Mouse (Mus musculus) C2C12 (cell line): ENCODE measurements around the gene Spred2. TPM values are rescaled to one million over a fixed set of nuclear protein-coding genes. Genes with fewer than 3 reads are reported as not detected.

Source experiments
- H3K27me3 ChIP-seq: one replicate; pipeline ENCODE4 v1.6.1; 2011; ENCODE audit not compliant: control insufficient read depth, insufficient read depth, insufficient read length
- H3K36me3 ChIP-seq: one replicate; pipeline ENCODE4 v1.6.1; 2011; ENCODE audit not compliant: control insufficient read depth, insufficient read depth
- H3K4me3 ChIP-seq: one replicate; pipeline ENCODE4 v1.5.1; 2011; ENCODE audit warnings: mild to moderate bottlenecking, control low read depth; ENCODE audit not compliant: poor library complexity, insufficient read depth, severe bottlenecking
- H3K79me2 ChIP-seq: one replicate; pipeline ENCODE4 v1.6.1; 2011; ENCODE audit not compliant: control insufficient read depth, insufficient read depth
- H3K79me3 ChIP-seq: one replicate; pipeline ENCODE4 v1.6.1; 2011; ENCODE audit warnings: low read depth, control low read depth
- H3ac ChIP-seq: one replicate; pipeline ENCODE3; 2011; ENCODE audit warnings: low read depth; ENCODE audit not compliant: control insufficient read depth, insufficient read length
- CEBPB ChIP-seq: IDR thresholded peaks from one replicate; pipeline ENCODE4 v1.6.1; 2011; ENCODE audit warnings: low read depth, mild to moderate bottlenecking, control low read depth, moderate library complexity
- CTCF ChIP-seq: IDR thresholded peaks from one replicate; pipeline ENCODE4 v1.5.1; 2011; ENCODE audit not compliant: control insufficient read depth, insufficient read depth, insufficient read length
- FOSL1 ChIP-seq: IDR thresholded peaks from one replicate; pipeline ENCODE4 v1.8.0; 2011; ENCODE audit warnings: mild to moderate bottlenecking, low read length; ENCODE audit not compliant: poor library complexity, insufficient read depth, severe bottlenecking
- MAX ChIP-seq: IDR thresholded peaks from one replicate; pipeline ENCODE4 v1.6.1; 2011; ENCODE audit warnings: mild to moderate bottlenecking, control low read depth
- MYOD1 ChIP-seq: IDR thresholded peaks from one replicate; pipeline ENCODE4 v1.6.1; 2011; ENCODE audit warnings: low read depth; ENCODE audit not compliant: control insufficient read depth, insufficient read length
- MYOG ChIP-seq: IDR thresholded peaks from one replicate; pipeline ENCODE4 v1.6.1; 2011; ENCODE audit not compliant: control insufficient read depth, insufficient read length; ENCODE audit errors: extremely low read depth
- USF1 ChIP-seq: IDR thresholded peaks from one replicate; pipeline ENCODE4 v1.6.1; 2011; ENCODE audit warnings: low read depth, mild to moderate bottlenecking, control low read depth, moderate library complexity
- polyA plus RNA-seq: library from polyadenylated mRNA; unstranded; fragments of >200 nt; fragmentation: generic; extraction: Trizol; gene quantifications from one replicate; pipeline ENCODE4 v1.2.1, GENCODE M21; 2012; ENCODE audit warnings: missing spikeins

The Spred2 gene
- polyA plus RNA-seq, 1 experiment, result 22.0 TPM

DNA sequence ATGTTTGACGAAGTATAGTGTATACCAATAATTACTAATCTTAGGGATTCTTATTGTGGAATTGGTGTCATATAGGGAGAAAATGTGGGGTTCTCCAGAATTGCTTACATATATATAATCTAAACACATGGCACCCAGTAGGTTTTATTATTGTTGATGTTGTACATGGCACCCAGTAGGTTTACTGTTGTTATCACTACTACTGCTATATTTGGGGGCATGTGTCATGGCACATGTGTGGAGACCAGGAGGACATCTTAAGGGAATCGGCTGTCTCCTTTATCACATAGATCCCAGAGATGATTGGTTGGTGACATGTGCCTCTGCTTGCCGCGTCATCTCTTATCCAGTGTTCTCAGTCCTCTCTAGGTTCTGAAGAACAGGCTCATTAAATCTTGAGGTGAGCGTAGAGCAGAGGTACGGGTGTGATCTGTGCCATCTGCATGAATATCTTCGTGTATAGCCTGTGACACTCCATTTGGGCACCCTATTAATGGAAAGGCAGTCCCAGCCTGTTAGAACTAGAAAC lies 70.2 kb downstream of the Spred2 start:
- Histone ChIP-seq H3K79me2 (peaks cover 94% of the 10 kb centered on the region), H3K36me3 (no peaks in the 10 kb centered on the region), H3ac (no peak overlapping the region), H3K79me3 (peaks cover 66% of the 10 kb centered on the region), H3K27me3 (no peaks in the 10 kb centered on the region), H3K4me3 (no peak overlapping the region)
- TF ChIP-seq USF1, result no peak
- no peak for TF ChIP-seq CEBPB
- no peak for TF ChIP-seq FOSL1
- no peak for TF ChIP-seq CTCF
- TF ChIP-seq MYOD1, result no peak
- TF ChIP-seq MYOG, result no peak
- no peak for TF ChIP-seq MAX

DNA sequence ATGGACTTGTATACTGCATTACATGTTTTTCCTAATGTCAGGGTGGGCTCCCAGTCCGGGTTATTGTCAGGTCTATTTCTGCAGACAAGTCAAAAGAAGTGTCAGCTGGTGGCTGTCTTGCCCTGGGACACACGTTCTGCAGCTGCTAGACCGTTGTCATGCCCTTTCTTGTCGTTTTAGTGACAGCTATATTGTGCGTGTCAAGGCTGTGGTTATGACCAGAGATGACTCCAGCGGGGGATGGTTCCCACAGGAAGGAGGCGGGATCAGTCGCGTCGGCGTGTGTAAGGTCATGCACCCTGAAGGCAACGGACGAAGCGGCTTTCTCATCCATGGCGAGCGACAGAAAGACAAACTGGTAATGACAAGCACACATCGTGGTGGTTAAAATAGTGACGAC lies 73.8 kb downstream of the Spred2 start:
- H3K79me2 ChIP-seq, result peaks cover 75% of the 10 kb centered on the region
- H3ac ChIP-seq, result no peak overlapping the region
- peaks cover 25% of the 10 kb centered on the region for H3K36me3 ChIP-seq
- no peak overlapping the region for H3K4me3 ChIP-seq
- H3K27me3 ChIP-seq, result no peaks in the 10 kb centered on the region
- peaks cover 47% of the 10 kb centered on the region for H3K79me3 ChIP-seq
- TF ChIP-seq USF1, result no peak
- peak; percentile 39 for TF ChIP-seq MYOD1

DNA sequence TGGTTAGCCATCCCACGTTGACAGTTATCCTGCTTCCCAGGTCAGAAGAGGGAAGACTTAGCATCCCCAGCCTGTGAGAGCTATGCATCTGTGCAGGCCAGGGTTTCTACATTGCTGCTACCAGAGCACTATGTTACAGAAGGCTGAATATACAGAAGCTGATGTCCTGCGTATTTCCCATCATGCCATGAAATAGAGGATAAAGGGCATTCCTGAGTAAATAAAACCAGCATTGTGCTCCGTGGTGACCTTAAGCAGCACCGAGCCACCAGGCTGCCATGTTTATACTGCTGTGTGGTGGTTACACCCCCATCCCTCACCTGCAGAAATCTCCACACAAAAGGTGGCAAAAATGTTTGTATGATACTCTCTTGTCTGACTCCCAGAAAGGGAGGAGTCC lies 78.7 kb downstream of the Spred2 start:
- peaks cover 49% of the 10 kb centered on the region for H3K36me3 ChIP-seq
- H3ac ChIP-seq, result no peak overlapping the region
- H3K4me3 ChIP-seq, result no peak overlapping the region
- H3K79me3 ChIP-seq, result peaks cover 8% of the 10 kb centered on the region
- TF ChIP-seq CTCF (no peak), MAX (no peak), MYOD1 (no peak), MYOG (no peak), USF1 (no peak), FOSL1 (no peak), CEBPB (no peak)
- H3K79me2 ChIP-seq, result peaks cover 28% of the 10 kb centered on the region
- no peaks in the 10 kb centered on the region for H3K27me3 ChIP-seq

DNA sequence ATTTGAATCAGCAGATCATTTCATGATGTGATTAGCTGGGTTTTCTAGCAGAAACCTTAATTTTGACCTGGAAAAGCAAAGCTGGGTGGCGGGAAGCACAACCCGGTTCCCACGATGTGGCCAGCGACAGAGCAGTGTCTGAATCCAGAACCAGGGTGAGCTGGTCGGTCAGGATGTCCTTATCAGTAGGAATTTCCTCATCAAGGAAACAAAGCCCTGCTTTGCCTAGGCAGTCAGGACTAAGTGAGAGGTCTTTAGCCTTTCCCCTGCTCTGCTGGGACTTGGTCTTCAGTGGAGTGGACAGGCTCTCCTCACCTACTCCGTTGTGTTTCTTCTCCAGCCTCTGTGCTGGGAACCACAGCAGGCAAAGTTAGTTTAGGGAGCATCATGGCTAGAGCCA lies 83.5 kb downstream of the Spred2 start:
- peaks cover 53% of the 10 kb centered on the region for H3K36me3 ChIP-seq
- no peak for TF ChIP-seq MYOG
- no peak for TF ChIP-seq MAX
- TF ChIP-seq CTCF, result no peak
- TF ChIP-seq USF1, result no peak
- no peak for TF ChIP-seq FOSL1
- no peak for TF ChIP-seq CEBPB
- no peak for TF ChIP-seq MYOD1
- H3K79me3 ChIP-seq, result peaks cover 9% of the 10 kb centered on the region
- no peak overlapping the region for H3ac ChIP-seq
- H3K79me2 ChIP-seq, result peaks cover 4% of the 10 kb centered on the region
- no peaks in the 10 kb centered on the region for H3K27me3 ChIP-seq
- no peak overlapping the region for H3K4me3 ChIP-seq

DNA sequence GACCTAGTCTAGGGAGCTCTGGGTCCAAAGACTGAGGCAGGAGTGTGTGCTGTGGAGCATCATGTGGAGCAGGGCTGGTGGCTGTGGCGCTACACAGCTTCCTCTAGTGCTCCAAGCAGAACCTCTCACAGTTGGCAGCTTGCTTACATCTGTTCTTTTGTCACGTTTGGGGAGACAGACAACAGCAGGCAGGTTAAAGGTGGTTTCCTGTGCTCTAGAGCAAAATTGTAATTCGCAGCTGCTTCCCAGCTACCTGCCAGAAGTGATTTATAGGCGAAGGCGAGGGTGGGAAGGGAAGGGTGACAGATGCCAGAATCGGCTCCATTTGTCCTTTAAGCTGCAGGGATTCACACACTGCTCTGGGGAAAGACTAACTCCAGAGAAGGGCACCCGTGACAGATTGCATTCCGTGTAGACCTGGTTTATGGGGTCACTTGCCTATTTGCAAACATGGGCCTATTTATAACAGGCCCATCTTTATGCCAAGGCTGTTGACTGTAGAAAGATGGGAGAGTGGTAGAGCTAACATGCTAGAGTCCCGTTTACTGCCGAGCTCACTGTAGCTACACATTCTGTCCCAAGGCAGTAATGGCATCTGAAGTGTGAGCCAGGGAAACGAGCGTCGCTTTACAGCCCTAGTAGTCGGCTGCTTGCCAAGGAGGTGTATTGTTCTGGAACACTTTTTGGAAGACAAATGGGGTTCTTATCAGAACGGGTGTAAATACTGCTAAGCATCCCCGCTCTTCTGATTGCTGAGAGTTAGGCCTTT lies 87.2 kb downstream of the Spred2 start:
- Histone ChIP-seq H3K4me3 (no peak overlapping the region), H3K36me3 (peaks cover 66% of the 10 kb centered on the region), H3K79me2 (peaks cover 6% of the 10 kb centered on the region), H3ac (no peak overlapping the region), H3K79me3 (peaks cover 4% of the 10 kb centered on the region), H3K27me3 (no peaks in the 10 kb centered on the region)
- no peak for TF ChIP-seq FOSL1
- TF ChIP-seq CTCF, result no peak
- TF ChIP-seq MYOD1, result no peak
- no peak for TF ChIP-seq USF1
- no peak for TF ChIP-seq MYOG
- TF ChIP-seq CEBPB, result no peak
- TF ChIP-seq MAX, result no peak

DNA sequence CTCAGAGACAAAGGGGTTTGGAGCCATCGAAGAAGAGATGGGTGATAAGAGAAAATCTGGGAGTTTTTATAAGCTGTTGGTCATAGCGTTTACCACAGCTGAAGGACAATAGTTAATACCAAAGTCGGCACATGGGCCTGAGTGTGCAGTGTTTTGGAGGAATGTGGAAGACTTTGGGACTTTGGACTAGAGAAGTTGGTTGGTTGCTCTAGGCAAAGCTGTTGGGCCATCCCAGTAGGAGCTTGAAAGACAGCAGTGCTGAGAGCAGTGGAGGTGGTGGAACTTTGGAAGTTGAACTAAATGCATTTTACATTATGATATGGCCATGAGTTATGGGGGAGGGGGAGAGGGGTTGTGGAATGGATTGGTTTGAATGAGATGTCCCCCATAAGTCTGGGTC lies 89.2 kb downstream of the Spred2 start:
- Histone ChIP-seq H3K27me3 (no peaks in the 10 kb centered on the region), H3K79me3 (peaks cover 2% of the 10 kb centered on the region), H3K36me3 (peaks cover 63% of the 10 kb centered on the region), H3K79me2 (peaks cover 6% of the 10 kb centered on the region), H3K4me3 (no peak overlapping the region), H3ac (no peak overlapping the region)
- TF ChIP-seq CEBPB, result no peak
